Mouse (Mus musculus) brain, embryonic 14.5 days (tissue): Measurements from ENCODE around the gene Dlg4. TPM values are rescaled to one million over a fixed set of nuclear protein-coding genes. Genes with fewer than 3 reads are reported as not detected.
A peak's percentile ranks its signal among the peaks of the same experiment; 100 is the strongest.

Source experiments
- DNase-seq: peaks from one replicate; pipeline ENCODE4 v3.0.0-alpha.2; 2011; ENCODE audit warnings: low read depth
- CTCF ChIP-seq: fragments of 200-500 bp; IDR thresholded peaks from 2 replicates; pipeline ENCODE4 v1.5.1; 2012; ENCODE audit warnings: inconsistent platforms, mild to moderate bottlenecking, moderate library complexity, borderline replicate concordance; ENCODE audit not compliant: insufficient read depth, insufficient read length; ENCODE audit errors: extremely low read depth
- POLR2A ChIP-seq: fragments of 200-500 bp; IDR thresholded peaks from 2 replicates; pipeline ENCODE4 v1.6.1; 2012; ENCODE audit warnings: mild to moderate bottlenecking, inconsistent platforms, borderline replicate concordance; ENCODE audit not compliant: poor library complexity, insufficient read depth, insufficient read length, severe bottlenecking; ENCODE audit errors: extremely low read depth
- polyA plus RNA-seq: library from polyadenylated mRNA; depleted of rRNA; stranded (reverse); fragments of >200 nt; gene quantifications from 2 replicates; pipeline ENCODE4 v1.2.3, GENCODE M21; 2012; rRNA removed

Gene Dlg4
- polyA plus RNA-seq: 231 and 306 TPM in 2 replicates

GRCm38 (mm10) chr11:70016669-70017068 is at the start of gene Dlg4:
Dlg4 (plus strand) TSS chr11:70016942.
- no peak for DNase-seq
- TF ChIP-seq CTCF: no peak
- TF ChIP-seq POLR2A: no peak

GRCm38 (mm10) chr11:69968793-69969192 is 47.9 kb upstream of the Dlg4 start:
- TF ChIP-seq POLR2A: no peak
- no peak for TF ChIP-seq CTCF
- no peak for DNase-seq

GRCm38 (mm10) chr11:69970222-69970621 is 46.5 kb upstream of the Dlg4 start:
- no peak for TF ChIP-seq POLR2A
- no peak for TF ChIP-seq CTCF
- DNase-seq: no peak

GRCm38 (mm10) chr11:69970775-69971174 is 46.0 kb upstream of the Dlg4 start:
- no peak for DNase-seq
- TF ChIP-seq POLR2A (no peak), CTCF (no peak)

- TF ChIP-seq POLR2A: no peak
- TF ChIP-seq CTCF: no peak
- DNase-seq: no peak
Observed at GRCm38 (mm10) chr11:69974907-69975306, 41.8 kb upstream of the Dlg4 start.

GRCm38 (mm10) chr11:69976271-69976670 is 40.5 kb upstream of the Dlg4 start:
- TF ChIP-seq POLR2A: no peak
- no peak for TF ChIP-seq CTCF
- DNase-seq: no peak

GRCm38 (mm10) chr11:69979827-69980195 is 36.9 kb upstream of the Dlg4 start:
- DNase-seq: no peak
- TF ChIP-seq CTCF (no peak), POLR2A (no peak)

- peak; percentile 100 for DNase-seq
Observed at GRCm38 (mm10) chr11:69980196-69981140, 36.3 kb upstream of the Dlg4 start.

GRCm38 (mm10) chr11:69981141-69981762 is 35.5 kb upstream of the Dlg4 start, which contains the start of gene Ctdnep1:
Ctdnep1 (plus strand) TSS chr11:69981156.
- TF ChIP-seq POLR2A: no peak
- no peak for TF ChIP-seq CTCF
- no peak for DNase-seq

More at GRCm38 (mm10) chr11:69980196-69981140, 36.3 kb upstream of the Dlg4 start:
- TF ChIP-seq POLR2A (peak; percentile 91), CTCF (no peak)

- no peak for DNase-seq
- TF ChIP-seq POLR2A (no peak), CTCF (no peak)
Observed at GRCm38 (mm10) chr11:69982225-69982624, 34.5 kb upstream of the Dlg4 start, which contains the start of gene Elp5. Elp5 (minus strand) TSS chr11:69982517.

- TF ChIP-seq CTCF (no peak), POLR2A (no peak)
- DNase-seq: no peak
Observed at GRCm38 (mm10) chr11:69982877-69983276, 33.9 kb upstream of the Dlg4 start.

- no peak for DNase-seq
- no peak for TF ChIP-seq POLR2A
- TF ChIP-seq CTCF: no peak
Observed at GRCm38 (mm10) chr11:69983377-69983776, 33.4 kb upstream of the Dlg4 start.

- TF ChIP-seq POLR2A (no peak), CTCF (no peak)
- DNase-seq: no peak
Observed at GRCm38 (mm10) chr11:69984431-69984830, 32.3 kb upstream of the Dlg4 start.
